ENCODE assay signal across 26 mouse cellular contexts in the genomic region with DNA sequence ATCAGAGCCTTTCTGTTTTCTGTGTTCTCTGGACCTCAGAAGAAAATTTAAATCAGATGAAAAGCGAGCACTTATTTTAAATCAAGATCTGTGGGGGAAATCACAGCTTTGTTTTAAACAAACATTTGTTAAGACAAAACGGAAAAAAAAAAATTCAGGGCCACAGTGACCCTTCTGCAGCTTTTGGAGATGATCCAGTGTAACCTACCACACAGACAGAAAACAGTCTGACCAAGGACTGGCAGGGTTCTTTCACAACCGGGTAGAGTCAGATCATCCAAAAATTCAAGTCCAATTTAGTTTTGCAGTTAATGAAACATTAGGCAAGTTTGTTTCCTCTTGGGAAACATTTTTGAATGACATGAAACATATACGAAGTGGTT. TPM values are rescaled to one million over a fixed set of nuclear protein-coding genes. Genes with fewer than 3 reads are reported as not detected.
DNase-seq lines count a peak whose midpoint lies in the region; ATAC-seq and TF ChIP-seq lines count a peak whose summit lies in the region.
"Had no signal": no experiment of that assay in that cellular context is flagged by ENCODE, and none has a peak within 500 bp of the region (broad histone marks: within the 10 kb centered on the region; RNA-seq: fewer than 3 reads in every experiment).

No protein-coding gene starts in this region.

- H3K4me1 ChIP-seq in forebrain, postnatal 0 days (ENCODE audit: insufficient read depth): no peaks in the 10 kb centered on the region
- peaks cover 12% of the 10 kb centered on the region for H3K4me1 ChIP-seq in forebrain, embryonic 15.5 days
- no peaks in the 10 kb centered on the region for H3K4me1 ChIP-seq in thymus, adult 2 months (replicated peaks; ENCODE audit: control insufficient read depth, insufficient read depth, low read length)

- DNase-seq in embryo, embryonic 10.5 days (ENCODE audit: low spot score): peak; percentile 43
- DNase-seq in embryo, embryonic 10 days (ENCODE audit: low spot score): no peak
- peak; percentile 13 for DNase-seq in forebrain, postnatal 0 days
- DNase-seq in testis, postnatal 10 days (ENCODE audit: low spot score): peak; percentile 1
- no peak for DNase-seq in testis, postnatal 14 days (ENCODE audit: low spot score)
- no peak for DNase-seq in thymus, adult 2 months
- DNase-seq: adrenal gland, adult 8-10 months; adrenal gland, postnatal 36 days; B cell, adult 2 months; cerebellum, adult 11 months; cerebellum, adult 8-10 months; heart, adult 18-20 months; heart, postnatal 10 days; heart, postnatal 4 days; kidney, adult 18-20 months had no signal

- WGBS in forebrain, postnatal 0 days: 15% methylated on average over 4 of the region's 4 CpGs
- 10% methylated on average over 4 of the region's 4 CpGs for WGBS in forebrain, embryonic 15.5 days
- 17% methylated on average over 4 of the region's 4 CpGs for WGBS in thymus, adult 2 months

- no peaks in the 10 kb centered on the region for H3K9me3 ChIP-seq in forebrain, postnatal 0 days (ENCODE audit: low read length)
- no peaks in the 10 kb centered on the region for H3K9me3 ChIP-seq in forebrain, embryonic 15.5 days
- H3K9me3 ChIP-seq: embryonic facial prominence, embryonic 12.5 days; G1E; heart, embryonic 10.5 days; intestine, embryonic 15.5 days had no signal

- no peak overlapping the region for H3K27ac ChIP-seq in forebrain, postnatal 0 days (ENCODE audit: low read depth, low read length)
- no peak overlapping the region for H3K27ac ChIP-seq in forebrain, embryonic 15.5 days (replicated peaks)
- no peak overlapping the region for H3K27ac ChIP-seq in thymus, adult 2 months (ENCODE audit: control insufficient read depth, insufficient read depth, low read length)
- H3K27ac ChIP-seq: embryonic facial prominence, embryonic 12.5 days; heart, embryonic 10.5 days; hindbrain, embryonic 14.5 days; intestine, embryonic 15.5 days had no signal

- H3K9ac ChIP-seq in forebrain, postnatal 0 days: no peak overlapping the region
- H3K9ac ChIP-seq in forebrain, embryonic 15.5 days (replicated peaks): no peak overlapping the region
- H3K9ac ChIP-seq: embryonic facial prominence, embryonic 12.5 days; hindbrain, embryonic 14.5 days; intestine, embryonic 15.5 days had no signal

- no peak for TF ChIP-seq POLR2A in thymus, adult 2 months (IDR thresholded peaks at IDR 0.05; ENCODE audit: control insufficient read depth, extremely low read depth, insufficient read depth, low read length, poor library complexity)

- TF ChIP-seq CTCF in forebrain, postnatal 0 days (IDR thresholded peaks at IDR 0.05; ENCODE audit: low read depth): no peak
- no peak for TF ChIP-seq CTCF in thymus, adult 2 months (IDR thresholded peaks at IDR 0.05; ENCODE audit: borderline replicate concordance, control insufficient read depth, extremely low read depth, insufficient read depth, low read length, poor library complexity)

- peaks cover 57% of the 10 kb centered on the region for H3K27me3 ChIP-seq in forebrain, postnatal 0 days (ENCODE audit: insufficient read depth, low read length)
- H3K27me3 ChIP-seq in forebrain, embryonic 15.5 days: peaks cover 71% of the 10 kb centered on the region
- H3K27me3 ChIP-seq in thymus, adult 2 months (ENCODE audit: control insufficient read depth, insufficient read depth, low read length): peaks cover 16% of the 10 kb centered on the region; the same call in 1 of the 2 replicates

- ATAC-seq in forebrain, postnatal 0 days: no peak
- no peak for ATAC-seq in forebrain, embryonic 15.5 days (replicated peaks)
- ATAC-seq: CD4-positive, CD25-positive, alpha-beta regulatory T cell, adult 4 months; intestine, embryonic 15.5 days had no signal

- H3K4me3 ChIP-seq in forebrain, postnatal 0 days (ENCODE audit: low read depth, low read length): no peak overlapping the region
- H3K4me3 ChIP-seq in forebrain, embryonic 15.5 days: no peak overlapping the region
- no peak overlapping the region for H3K4me3 ChIP-seq in thymus, adult 2 months (ENCODE audit: control insufficient read depth, insufficient read depth, low read length)
- H3K4me3 ChIP-seq: embryonic facial prominence, embryonic 12.5 days; heart, embryonic 10.5 days; intestine, embryonic 15.5 days had no signal

- no peak overlapping the region for H3K4me2 ChIP-seq in forebrain, postnatal 0 days (ENCODE audit: low read depth)
- no peak overlapping the region for H3K4me2 ChIP-seq in forebrain, embryonic 15.5 days (replicated peaks)
- H3K4me2 ChIP-seq: embryonic facial prominence, embryonic 12.5 days; hindbrain, embryonic 14.5 days; intestine, embryonic 15.5 days had no signal

- H3K36me3 ChIP-seq in forebrain, postnatal 0 days (ENCODE audit: insufficient read depth): no peaks in the 10 kb centered on the region
- no peaks in the 10 kb centered on the region for H3K36me3 ChIP-seq in forebrain, embryonic 15.5 days
- no peaks in the 10 kb centered on the region for H3K36me3 ChIP-seq in thymus, adult 2 months (ENCODE audit: control insufficient read depth, insufficient read depth, low read length)
- H3K36me3 ChIP-seq: embryonic facial prominence, embryonic 12.5 days; G1E; heart, embryonic 10.5 days; intestine, embryonic 15.5 days had no signal

RNA-seq across cellular contexts. Expression of gene Vax1, which starts 21.3 kb away (rescaled TPM):
- 4.2 and 7.2 TPM in 2 replicates for total RNA-seq in forebrain, postnatal 0 days (2014; rRNA removed)
- 1.8 and 3.2 TPM in 2 replicates for polyA plus RNA-seq in forebrain, postnatal 0 days (2015; fragmentation: Nextera tagmentation; extraction: Ambion mirVana)
- polyA plus RNA-seq in forebrain, embryonic 15.5 days (2015; fragmentation: Nextera tagmentation; extraction: Ambion mirVana): 5.0 and 5.5 TPM in 2 replicates
- not detected in 2 replicates for polyA plus RNA-seq in thymus, adult 2 months (2012; rRNA removed)
- total RNA-seq: adrenal gland, adult 8-10 months; adrenal gland, postnatal 36 days; common myeloid progenitor, adult 5-6 weeks; G1E; gastrocnemius, adult 8-10 months; gastrocnemius, postnatal 4 days; heart, adult 18-20 months; heart, postnatal 10 days; heart, postnatal 4 days had no signal
- polyA plus RNA-seq: CD4-positive, CD25-positive, alpha-beta regulatory T cell, adult 4 months; G1E; heart, embryonic 10.5 days; heart, embryonic 14.5 days; hindbrain, embryonic 14.5 days; intestine, embryonic 15.5 days had no signal

RNA-seq across cellular contexts. Expression of gene Kcnk18, which starts 27.9 kb away (rescaled TPM):
- total RNA-seq in forebrain, postnatal 0 days (2014; rRNA removed): 0.08 TPM in 1 of 2 replicates, not detected in the other
- polyA plus RNA-seq in forebrain, postnatal 0 days (2015; fragmentation: Nextera tagmentation; extraction: Ambion mirVana): 0.08 TPM in 1 of 2 replicates, not detected in the other
- polyA plus RNA-seq in forebrain, embryonic 15.5 days (2015; fragmentation: Nextera tagmentation; extraction: Ambion mirVana): not detected in 2 replicates
- polyA plus RNA-seq in thymus, adult 2 months (2012; rRNA removed): not detected in 2 replicates
- total RNA-seq: adrenal gland, adult 8-10 months; adrenal gland, postnatal 36 days; common myeloid progenitor, adult 5-6 weeks; gastrocnemius, adult 8-10 months; gastrocnemius, postnatal 4 days; heart, adult 18-20 months; heart, postnatal 10 days; heart, postnatal 4 days had no signal
- polyA plus RNA-seq: CD4-positive, CD25-positive, alpha-beta regulatory T cell, adult 4 months; embryonic facial prominence, embryonic 12.5 days; G1E; heart, embryonic 10.5 days; heart, embryonic 14.5 days; hindbrain, embryonic 14.5 days; intestine, embryonic 15.5 days had no signal

Comparison
In these comparisons a context has a peak if more than half of its experiments do, and no peak if none do; other contexts are left out.
1. DNase-seq: peak in embryo, embryonic 10.5 days (single experiment), forebrain, postnatal 0 days (single experiment) and testis, postnatal 10 days (single experiment); none in embryo, embryonic 10 days (single experiment), testis, postnatal 14 days (single experiment) and thymus, adult 2 months (single experiment).